Mouse (Mus musculus) induced T-regulatory cell, adult 2 months (primary cell): ENCODE results near the gene Mysm1.

ENCODE experiments used
- DNase-seq: peaks from one replicate; pipeline ENCODE4 v3.0.0-alpha.2; 2012; ENCODE audit warnings: low read depth

The Mysm1 gene

GRCm38 (mm10) chr4:94978590-94979499 lies at the start of gene Mysm1:
Gene Mysm1 (minus strand): TSS chr4:94979100.
- peak; percentile 98 for DNase-seq

GRCm38 (mm10) chr4:95025847-95026600 lies 47.1 kb upstream of the Mysm1 start:
- no peak for DNase-seq

- DNase-seq = no peak
These were observed 44.6 kb upstream of the Mysm1 start for GRCm38 (mm10) chr4:95023350-95023953.

GRCm38 (mm10) chr4:95021649-95022637 lies 43.0 kb upstream of the Mysm1 start:
- no peak for DNase-seq

- no peak for DNase-seq
These were observed 41.3 kb upstream of the Mysm1 start for GRCm38 (mm10) chr4:95020201-95020600.

- DNase-seq = no peak
These were observed 39.3 kb upstream of the Mysm1 start for GRCm38 (mm10) chr4:95018221-95018620.

GRCm38 (mm10) chr4:95012706-95013105 lies 33.8 kb upstream of the Mysm1 start:
- DNase-seq = no peak

GRCm38 (mm10) chr4:95012256-95012655 lies 33.4 kb upstream of the Mysm1 start:
- no peak for DNase-seq

GRCm38 (mm10) chr4:95008175-95009057 lies 29.5 kb upstream of the Mysm1 start:
- DNase-seq = peak; percentile 74

- no peak for DNase-seq
These were observed 28.9 kb upstream of the Mysm1 start for GRCm38 (mm10) chr4:95007759-95008158.

GRCm38 (mm10) chr4:95005251-95005830 lies 26.4 kb upstream of the Mysm1 start:
- DNase-seq = no peak

- DNase-seq = no peak
These were observed 22.3 kb upstream of the Mysm1 start for GRCm38 (mm10) chr4:95001043-95001775.

GRCm38 (mm10) chr4:95000147-95000546 lies 21.2 kb upstream of the Mysm1 start:
- no peak for DNase-seq

GRCm38 (mm10) chr4:94999249-94999648 lies 20.3 kb upstream of the Mysm1 start:
- peak; percentile 31 for DNase-seq

- no peak for DNase-seq
These were observed 17.0 kb upstream of the Mysm1 start for GRCm38 (mm10) chr4:94995862-94996261.

GRCm38 (mm10) chr4:94990204-94990603 lies 11.3 kb upstream of the Mysm1 start:
- no peak for DNase-seq

- DNase-seq = no peak
These were observed 8.8 kb upstream of the Mysm1 start for GRCm38 (mm10) chr4:94987725-94988124.

GRCm38 (mm10) chr4:94979500-94979915 lies 608 bp upstream of the Mysm1 start:
- DNase-seq = no peak

GRCm38 (mm10) chr4:94973321-94973720 lies 5.6 kb downstream of the Mysm1 start:
- no peak for DNase-seq
